11 mouse cellular contexts compared by ENCODE assay signal in genomic region chr10:61423289-61423688, GRCm38 (mm10). TPM values are rescaled to one million over a fixed set of nuclear protein-coding genes. Genes with fewer than 3 reads are reported as not detected.
A peak's percentile ranks its signal among the peaks of the same experiment; 100 is the strongest.
DNase-seq lines count a peak whose midpoint lies in the region; ATAC-seq and TF ChIP-seq lines count a peak whose summit lies in the region.
"Had no signal": no experiment of that assay in that cellular context is flagged by ENCODE, and none has a peak within 500 bp of the region (broad histone marks: within the 10 kb centered on the region; RNA-seq: fewer than 3 reads in every experiment).

No protein-coding gene starts in this region.

- peak; percentile 70 for TF ChIP-seq CTCF in layer of hippocampus, adult 2 months (conservative IDR thresholded peaks at IDR 0.05)

- DNase-seq in layer of hippocampus, adult 2 months (ENCODE audit: low spot score in 2 of 2): no peak
- DNase-seq in layer of hippocampus, adult 11-12 months (ENCODE audit: low spot score): no peak
- DNase-seq in ZHBTc4 (ENCODE audit: low read depth, low spot score): peak; percentile 88
- DNase-seq in kidney, postnatal 10 days: peak; percentile 72
- DNase-seq in retina, embryonic 14.5 days (ENCODE audit: low spot score): peak; percentile 34
- no peak for DNase-seq in cerebellum, adult 11-12 months
- no peak for DNase-seq in left cerebral cortex, adult 8-10 months (ENCODE audit: low spot score in 2 of 2)

- ATAC-seq in granulocyte monocyte progenitor cell, adult 5-6 weeks (replicated peaks; ENCODE audit: poor library complexity, severe bottlenecking): no peak

- H3K4me3 ChIP-seq in layer of hippocampus, adult 2 months: no peak overlapping the region
- H3K4me3 ChIP-seq: stomach, embryonic 15.5 days had no signal

- H3K27ac ChIP-seq in layer of hippocampus, adult 2 months: no peak overlapping the region
- H3K27ac ChIP-seq: macrophage; stomach, embryonic 15.5 days had no signal

RNA-seq across cellular contexts. Expression of gene Nodal, which starts 5.5 kb away (rescaled TPM):
- under 1 TPM; 0.23 to 0.27 TPM for total RNA-seq in layer of hippocampus, adult 2 months (2021)
- not detected in 2 replicates for total RNA-seq in granulocyte monocyte progenitor cell, adult 5-6 weeks (2014; fragmentation: Nextera tagmentation)
- not detected in 2 replicates for total RNA-seq in granulocyte monocyte progenitor cell, adult 5-6 weeks (2017)
- under 1 TPM; 0.21 to 0.30 (median 0.22) TPM for total RNA-seq in left cerebral cortex, adult 8-10 months (2022)
- total RNA-seq: heart, adult 18-20 months had no signal

RNA-seq across cellular contexts. Expression of gene Eif4ebp2, which starts 29.2 kb away (rescaled TPM):
- 10 to 100 TPM; 47.6 to 57.0 TPM for total RNA-seq in layer of hippocampus, adult 2 months (2021)
- total RNA-seq in granulocyte monocyte progenitor cell, adult 5-6 weeks (2014; fragmentation: Nextera tagmentation): 175 and 185 TPM in 2 replicates
- 11.8 and 14.0 TPM in 2 replicates for total RNA-seq in granulocyte monocyte progenitor cell, adult 5-6 weeks (2017)
- total RNA-seq in left cerebral cortex, adult 8-10 months (2022): 10 to 100 TPM; 42.8 to 45.8 (median 44.4) TPM

RNA-seq across cellular contexts. Expression of gene Pald1, which starts 40.0 kb away (rescaled TPM):
- total RNA-seq in layer of hippocampus, adult 2 months (2021): 10 to 100 TPM; 15.2 to 16.3 TPM
- total RNA-seq in granulocyte monocyte progenitor cell, adult 5-6 weeks (2014; fragmentation: Nextera tagmentation): not detected in 2 replicates
- not detected in 2 replicates for total RNA-seq in granulocyte monocyte progenitor cell, adult 5-6 weeks (2017)
- 10 to 100 TPM; 10.6 to 15.2 (median 13.0) TPM for total RNA-seq in left cerebral cortex, adult 8-10 months (2022)

RNA-seq across cellular contexts. Expression of gene Lrrc20, which starts 52.3 kb away (rescaled TPM):
- 10 to 100 TPM; 21.4 to 24.4 TPM for total RNA-seq in layer of hippocampus, adult 2 months (2021)
- total RNA-seq in granulocyte monocyte progenitor cell, adult 5-6 weeks (2014; fragmentation: Nextera tagmentation): 6.6 and 11.5 TPM in 2 replicates
- total RNA-seq in granulocyte monocyte progenitor cell, adult 5-6 weeks (2017): 4.8 and 5.6 TPM in 2 replicates
- total RNA-seq in left cerebral cortex, adult 8-10 months (2022): 10 to 100 TPM; 18.8 to 22.2 (median 20.4) TPM

Comparison
In these comparisons a context has a peak if more than half of its experiments do, and no peak if none do; other contexts are left out.
1. DNase-seq: peak in ZHBTc4 (single experiment), kidney, postnatal 10 days (single experiment) and retina, embryonic 14.5 days (single experiment); none in layer of hippocampus, adult 2 months (0 of 2), layer of hippocampus, adult 11-12 months (single experiment), cerebellum, adult 11-12 months (single experiment) and left cerebral cortex, adult 8-10 months (0 of 2).
2. RNA of gene Pald1, which starts 40.0 kb away (total RNA-seq): 15.2 to 16.3 TPM in layer of hippocampus, adult 2 months and 10.6 to 15.2 TPM in left cerebral cortex, adult 8-10 months; not detected in granulocyte monocyte progenitor cell, adult 5-6 weeks; every median in the first group is over 10 times any median in the second.